Mouse (Mus musculus) left cerebral cortex, adult 9 months (tissue): Measurements from ENCODE around the gene Atf6b.
A peak's percentile ranks its signal among the peaks of the same experiment; 100 is the strongest.

Source experiments
- DNase-seq, 2 experiments: peaks; one replicate each; pipeline ENCODE4 v3.0.0; 2022; ENCODE audit warnings: low spot score in 2 of 2

The Atf6b gene

DNA sequence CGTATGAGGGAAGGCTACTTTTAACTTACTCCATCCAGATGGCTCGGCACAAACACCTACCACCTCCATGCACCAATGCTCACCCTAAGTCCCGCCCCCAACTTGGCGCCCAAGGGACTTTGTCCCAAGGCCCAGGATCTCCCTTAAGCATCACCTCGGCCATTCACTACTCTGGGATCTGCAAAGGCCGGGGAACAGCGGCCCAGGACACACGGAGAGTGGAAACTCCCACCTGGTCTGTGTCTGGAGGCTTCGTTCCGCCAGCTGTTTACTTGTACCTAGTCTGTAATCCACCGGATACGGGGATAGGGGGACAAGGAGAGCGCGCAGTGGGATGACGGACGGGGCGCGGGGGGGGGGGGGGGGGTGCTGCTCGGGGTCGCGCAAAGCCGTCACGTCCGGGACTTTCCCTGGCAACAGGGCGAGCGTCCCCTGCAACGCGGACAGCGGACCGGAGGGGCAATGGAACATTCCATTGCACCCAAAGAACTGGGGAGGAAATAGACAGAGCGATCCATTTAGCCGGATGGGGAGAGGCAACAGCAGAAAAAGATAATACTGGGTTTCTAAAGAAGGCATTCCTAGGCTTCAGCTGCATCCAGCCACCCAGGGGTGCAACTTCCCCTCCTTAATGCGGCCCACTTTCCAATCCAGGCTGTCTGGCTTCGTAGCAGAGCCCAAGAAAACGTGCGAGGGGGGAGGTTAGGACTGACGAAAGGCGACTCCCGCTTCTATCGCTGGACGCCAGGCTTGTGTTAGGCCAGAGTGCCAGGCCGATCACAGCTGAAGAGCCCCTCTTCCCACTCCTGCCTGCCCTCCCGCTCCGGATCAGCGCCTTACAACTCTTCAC lies 19.6 kb upstream of the Atf6b start:
- peak in 1 of 2 experiments; percentile 87 for DNase-seq

DNA sequence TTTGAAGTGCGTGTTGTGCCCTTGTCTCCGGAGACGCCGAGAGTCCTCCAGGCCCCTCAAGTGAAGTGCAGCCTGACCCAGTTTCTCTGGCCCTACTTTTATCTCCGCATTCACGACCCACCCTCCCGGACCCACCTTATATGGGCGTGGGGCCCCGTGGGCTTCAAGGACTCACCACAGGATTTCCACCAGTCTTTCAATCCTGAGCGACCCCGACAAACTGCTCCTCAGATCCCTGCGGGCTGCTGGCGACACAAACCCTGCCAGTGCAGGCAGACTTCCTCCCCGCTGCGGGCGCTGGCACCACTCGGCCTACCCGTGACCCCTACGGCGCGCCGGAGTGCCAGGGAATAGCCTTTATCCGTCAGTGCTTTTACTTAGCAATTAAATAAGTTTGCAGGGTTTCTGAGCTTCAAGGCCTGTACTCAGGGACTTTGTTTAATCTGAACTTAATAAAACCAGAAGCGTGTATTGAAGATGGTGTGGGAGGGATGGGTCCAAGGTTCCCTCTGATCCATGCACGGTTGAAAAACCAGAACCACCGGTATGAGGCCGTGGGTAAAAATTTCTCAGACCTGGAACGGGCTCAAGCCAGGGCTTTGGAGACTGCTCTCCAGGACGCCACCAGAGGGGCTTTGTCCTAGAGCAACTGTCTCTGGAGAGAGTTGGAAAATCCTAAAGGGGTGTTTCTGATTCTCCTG lies 18.9 kb upstream of the Atf6b start, which contains the start of gene Ppt2:
Ppt2 (minus strand) TSS at position 568 of the 701 bp plus-strand sequence.
- DNase-seq = no peak

DNA sequence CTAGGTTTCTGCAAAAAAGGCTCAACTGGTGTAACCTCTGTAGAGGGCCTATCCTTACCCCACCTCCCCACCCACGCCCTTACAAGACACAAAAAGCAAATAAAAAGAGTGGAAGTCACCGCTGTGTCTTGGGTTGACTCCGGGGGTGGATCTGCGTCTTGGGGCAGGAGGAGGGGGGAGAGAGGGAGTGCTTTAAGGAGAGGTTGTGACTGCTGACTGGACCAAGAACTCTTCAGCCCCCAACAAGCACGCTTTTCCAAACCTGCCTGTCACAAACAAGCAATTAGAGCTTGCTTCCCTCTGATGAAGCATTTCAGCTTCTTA lies 18.3 kb upstream of the Atf6b start:
- DNase-seq = no peak

- peak in 1 of 2 experiments; percentile 75 for DNase-seq
Measured at GRCm38 (mm10) chr17:34629221-34629751, 17.7 kb upstream of the Atf6b start, which contains the start of gene Prrt1. Gene Prrt1 (plus strand): TSS chr17:34629533.

DNA sequence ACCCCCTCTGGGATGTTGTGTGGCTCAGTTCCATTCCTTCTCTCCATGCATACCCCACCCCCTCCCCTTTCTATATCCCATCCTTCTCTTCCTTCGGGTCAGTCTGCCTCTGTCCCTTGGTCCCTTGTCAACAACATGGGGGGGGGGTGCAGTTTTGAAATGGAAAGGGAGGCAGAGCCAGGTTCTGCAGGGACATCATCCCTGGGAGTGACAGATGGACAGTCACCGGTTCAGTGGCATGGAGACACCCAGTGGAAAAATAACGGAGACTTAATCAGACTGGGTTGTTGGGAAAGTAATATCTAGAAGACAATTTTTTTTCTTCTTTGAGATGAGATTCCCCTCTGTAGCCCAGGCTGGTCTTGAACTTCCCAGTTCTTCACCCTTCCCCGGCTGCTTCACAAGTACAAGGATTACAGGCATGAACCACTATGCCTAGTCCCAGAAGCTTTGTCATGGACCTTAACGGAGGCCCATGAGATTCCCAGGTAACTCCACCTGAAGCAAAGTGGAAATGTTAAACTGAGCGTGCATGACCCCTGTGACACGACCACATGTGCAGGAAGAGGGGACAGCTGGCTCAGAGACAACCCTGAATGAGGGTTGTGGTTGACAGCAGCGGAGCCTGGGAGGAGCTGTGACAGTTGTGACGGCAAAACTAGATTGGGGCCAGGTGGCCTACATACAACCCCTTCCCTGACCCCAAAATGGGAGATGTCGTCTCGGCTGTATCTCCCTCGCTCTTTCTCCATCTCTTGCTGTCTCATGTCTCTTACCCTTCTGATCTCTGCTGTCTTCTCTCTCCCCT lies 16.9 kb upstream of the Atf6b start:
- no peak for DNase-seq

- no peak for DNase-seq
Measured at GRCm38 (mm10) chr17:34630761-34631301, 16.1 kb upstream of the Atf6b start.

- DNase-seq = no peak
Measured at GRCm38 (mm10) chr17:34631647-34632046, 15.3 kb upstream of the Atf6b start.

DNA sequence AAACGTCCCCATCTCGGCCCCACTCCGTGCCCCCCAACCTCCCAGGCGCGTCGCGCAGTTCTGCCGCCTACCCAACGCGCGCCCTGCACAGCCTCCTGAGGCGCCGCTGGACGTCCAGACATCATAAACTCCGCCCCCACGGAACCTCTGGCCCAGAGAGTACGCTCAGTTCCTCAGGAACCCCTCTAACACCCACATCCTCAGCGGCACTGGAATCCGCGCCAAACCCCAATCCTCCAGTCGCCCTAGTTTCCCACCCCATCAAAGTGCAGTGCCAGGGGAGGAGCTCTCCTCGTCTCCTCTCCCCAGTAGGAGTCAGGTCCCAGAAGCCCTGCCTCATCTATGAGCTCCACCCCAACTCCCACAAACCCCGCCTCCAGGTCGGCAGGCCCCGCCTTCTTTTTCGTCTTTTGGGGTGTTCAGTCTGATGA lies 14.7 kb upstream of the Atf6b start:
- peak; percentile 89 to 90 for DNase-seq

- DNase-seq = no peak
Measured at GRCm38 (mm10) chr17:34635671-34636070, 11.3 kb upstream of the Atf6b start.

- DNase-seq = no peak
Measured at GRCm38 (mm10) chr17:34637459-34637858, 9.5 kb upstream of the Atf6b start.

DNA sequence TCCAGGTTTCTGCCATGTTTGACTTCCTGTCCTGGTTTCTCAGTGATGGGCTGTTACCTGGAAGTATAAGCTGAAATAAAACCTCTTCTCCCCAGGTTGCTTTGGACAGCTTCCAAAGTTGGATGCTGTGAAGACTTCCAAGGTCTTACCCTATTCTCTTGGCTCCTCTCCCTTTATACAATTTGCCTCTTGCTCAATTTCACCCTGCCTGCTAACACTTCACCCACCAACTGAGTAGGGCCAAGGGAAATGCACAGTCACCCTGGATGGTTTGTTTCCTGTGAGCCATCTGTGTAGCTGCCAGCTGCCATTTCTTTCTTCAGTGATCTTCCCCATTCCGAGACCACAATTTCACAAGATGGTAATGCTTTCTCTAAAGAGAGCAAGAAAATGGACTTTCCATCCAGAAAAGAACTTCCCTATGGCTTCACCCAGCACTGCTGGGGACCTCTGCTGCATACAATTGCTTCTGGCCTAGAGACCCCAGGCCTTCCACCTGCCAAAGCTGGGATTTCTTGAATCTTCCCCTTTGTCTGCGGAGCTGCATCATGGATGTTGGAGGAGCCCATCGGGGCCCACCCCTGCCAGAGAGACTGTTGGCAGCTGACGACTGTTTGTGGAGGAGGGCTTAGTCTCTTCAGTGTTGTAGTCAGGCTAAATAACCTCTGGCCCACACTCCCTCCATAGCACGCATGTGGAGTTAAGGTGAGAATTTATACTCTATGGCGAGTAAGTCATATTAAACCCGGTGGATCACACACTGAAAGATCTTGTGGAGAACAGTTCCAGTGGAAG lies 7.3 kb upstream of the Atf6b start:
- no peak for DNase-seq

- DNase-seq = no peak
Measured at GRCm38 (mm10) chr17:34640778-34641601, 6.0 kb upstream of the Atf6b start.

DNA sequence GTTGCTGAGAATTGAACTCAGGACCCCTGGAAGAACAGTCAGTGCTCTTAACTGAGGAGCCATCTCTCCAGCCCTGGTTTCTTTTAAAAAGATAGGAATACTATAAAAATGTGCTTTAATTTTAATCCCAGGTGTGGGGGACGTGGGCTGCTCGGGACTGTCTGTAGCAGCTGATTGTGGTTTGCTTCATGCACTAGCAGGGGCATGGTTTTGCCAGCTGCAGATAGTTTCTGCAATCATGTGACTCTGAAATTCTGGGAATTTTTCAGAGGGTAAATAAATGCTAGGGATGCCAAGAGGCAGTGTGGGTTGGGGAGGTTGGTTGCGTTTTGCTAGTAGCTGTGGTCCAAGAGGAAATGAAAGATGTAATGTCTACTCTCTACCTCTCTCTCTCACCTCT lies 5.0 kb upstream of the Atf6b start:
- DNase-seq = no peak

- no peak for DNase-seq
Measured at GRCm38 (mm10) chr17:34643379-34643778, 3.6 kb upstream of the Atf6b start.

DNA sequence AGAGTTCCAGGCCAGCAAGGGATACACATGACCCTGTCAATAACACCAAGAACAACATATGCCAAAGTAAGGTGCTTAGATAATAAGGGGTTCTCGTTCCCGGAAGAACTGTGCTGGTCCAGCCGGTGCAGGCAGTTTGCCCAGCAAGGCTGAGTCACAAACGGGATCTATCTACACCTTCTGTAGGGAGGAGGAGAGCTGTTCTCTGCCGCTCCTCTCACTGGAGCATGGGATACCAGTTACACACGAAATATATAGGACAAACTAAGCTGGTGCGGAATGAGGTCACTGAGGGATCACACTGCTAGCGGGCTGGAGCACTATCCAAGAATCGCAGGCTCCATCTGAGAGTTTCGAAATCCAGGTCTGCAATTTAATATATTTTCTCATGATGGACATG lies 3.0 kb upstream of the Atf6b start:
- no peak for DNase-seq

- peak; percentile 95 to 99 for DNase-seq
Measured at GRCm38 (mm10) chr17:34644608-34645007, 2.3 kb upstream of the Atf6b start, which contains the start of gene Fkbpl. Gene Fkbpl (plus strand): TSS chr17:34644764.

GRCm38 (mm10) chr17:34645256-34645829 lies 1.6 kb upstream of the Atf6b start:
- no peak for DNase-seq

- DNase-seq = no peak
Measured at GRCm38 (mm10) chr17:34645831-34646511, 975 bp upstream of the Atf6b start.
